Mouse (Mus musculus) fibroblast of lung, adult 2 months (primary cell): ENCODE data around the gene Tango2.
"Not testable (repeated sequence)": the region's sequence is repeated elsewhere in the genome, so short reads cannot be mapped to it uniquely, and the experiment has no call there.

Experiments
- DNase-seq: peaks from one replicate; pipeline ENCODE4 v3.0.0-alpha.2; 2011; ENCODE audit warnings: low read depth

The Tango2 gene

DNA sequence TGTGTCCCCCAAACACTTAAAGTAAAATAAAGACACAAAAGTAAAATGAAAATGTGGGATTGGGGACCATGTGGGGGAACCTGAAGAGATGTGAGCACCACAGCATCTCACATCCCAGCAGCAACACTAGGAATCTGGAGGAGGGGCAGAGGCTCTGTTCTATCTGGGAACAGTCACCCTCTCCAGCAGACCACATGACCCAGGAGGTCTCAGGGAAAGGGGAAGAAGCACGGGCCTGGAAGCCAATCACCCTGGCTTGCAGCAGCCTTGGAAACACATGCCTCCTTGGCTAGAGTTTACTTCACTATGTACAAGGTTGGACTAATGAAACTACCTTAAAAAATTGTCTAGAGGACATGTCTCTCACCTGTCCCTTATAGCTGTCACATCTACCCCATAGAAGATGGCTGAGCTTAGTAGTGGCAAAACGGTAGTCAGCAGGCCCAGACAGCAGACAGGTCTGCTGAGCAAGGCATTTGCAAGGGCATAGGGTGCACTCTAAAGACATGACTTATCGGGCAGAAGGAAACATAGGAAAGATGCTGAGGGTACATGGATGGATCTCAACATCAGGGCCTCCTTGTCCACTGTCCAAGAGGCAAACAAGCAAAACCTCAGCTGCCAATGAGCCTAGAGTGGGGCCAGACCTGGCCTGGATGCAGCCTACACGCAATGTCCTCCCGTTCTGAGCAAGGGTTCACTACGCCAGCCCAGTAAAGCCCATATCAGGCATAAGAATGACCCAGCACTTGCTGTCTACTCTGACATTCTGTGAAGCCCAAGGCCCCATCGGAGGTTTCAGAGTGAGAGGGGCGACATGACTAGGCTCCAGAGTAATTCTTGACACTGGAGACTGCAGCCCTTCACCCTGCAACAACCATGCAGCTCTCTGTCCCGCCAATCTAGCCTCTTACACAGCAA, 5.0 kb downstream of the Tango2 start:
- DNase-seq: no peak

DNA sequence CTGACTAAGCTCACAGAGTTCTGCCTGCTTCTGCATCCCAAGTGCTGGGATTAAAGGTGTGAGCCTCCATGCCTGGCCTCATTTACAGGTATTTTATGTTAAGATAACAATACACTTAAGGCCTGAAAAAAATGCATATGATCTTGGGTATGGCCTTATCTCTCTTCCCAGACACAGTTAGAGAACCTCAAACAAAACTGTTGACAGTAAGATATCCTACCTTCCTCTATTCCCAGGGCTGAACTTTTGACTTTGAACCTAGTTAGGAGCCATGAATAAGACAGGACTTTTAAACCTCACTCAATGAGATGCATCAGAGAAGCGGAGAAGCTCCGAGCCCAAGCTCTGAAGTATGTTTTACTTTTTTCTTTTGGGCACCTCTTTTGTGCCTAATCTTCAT, 5.8 kb downstream of the Tango2 start:
- no peak for DNase-seq

- no peak for DNase-seq
Observed at GRCm38 (mm10) chr16:18341605-18342004, 6.3 kb downstream of the Tango2 start.

- no peak for DNase-seq
Observed at GRCm38 (mm10) chr16:18339866-18340265, 8.0 kb downstream of the Tango2 start.

DNA sequence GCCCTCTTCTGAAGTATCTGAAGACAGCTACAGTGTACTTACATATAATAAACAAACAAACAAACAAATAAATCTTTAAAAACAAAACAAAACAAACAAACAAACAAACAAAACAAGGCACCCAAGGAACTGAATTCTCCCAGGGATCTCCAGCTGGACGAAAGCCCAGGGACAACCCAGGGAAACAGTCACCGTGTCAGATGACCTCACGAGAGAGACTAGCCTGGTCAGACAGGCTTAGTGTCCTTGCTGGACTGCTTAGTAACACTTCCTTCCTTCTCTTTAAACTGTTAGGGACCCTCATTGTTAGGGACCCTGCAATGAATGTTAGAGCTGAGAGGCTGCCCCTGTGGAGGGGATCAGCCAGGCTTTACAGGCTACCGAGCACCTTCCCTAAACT, 10.6 kb downstream of the Tango2 start:
- DNase-seq: no peak

DNA sequence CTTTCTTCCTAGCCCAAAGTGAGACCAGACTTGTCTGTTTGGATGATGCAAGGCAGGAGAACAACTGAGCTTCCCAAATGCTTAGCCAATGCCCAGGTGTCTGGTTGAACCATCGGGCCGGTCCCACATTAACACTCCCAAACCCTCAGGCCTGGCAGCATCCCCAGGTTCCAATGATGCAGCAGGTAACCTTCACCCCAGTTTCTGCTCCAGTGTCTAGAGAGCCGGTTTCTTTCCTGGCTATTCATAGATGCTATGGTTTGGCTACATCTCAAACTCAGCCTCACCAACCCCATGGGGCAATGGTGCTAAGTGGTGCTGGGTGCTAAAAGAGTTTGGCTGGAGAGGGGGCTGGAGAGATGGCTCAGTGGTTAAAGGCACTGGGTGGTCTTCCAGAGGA, 11.9 kb downstream of the Tango2 start:
- DNase-seq: no peak

GRCm38 (mm10) chr16:18333976-18334375, 13.9 kb downstream of the Tango2 start:
- no peak for DNase-seq

DNA sequence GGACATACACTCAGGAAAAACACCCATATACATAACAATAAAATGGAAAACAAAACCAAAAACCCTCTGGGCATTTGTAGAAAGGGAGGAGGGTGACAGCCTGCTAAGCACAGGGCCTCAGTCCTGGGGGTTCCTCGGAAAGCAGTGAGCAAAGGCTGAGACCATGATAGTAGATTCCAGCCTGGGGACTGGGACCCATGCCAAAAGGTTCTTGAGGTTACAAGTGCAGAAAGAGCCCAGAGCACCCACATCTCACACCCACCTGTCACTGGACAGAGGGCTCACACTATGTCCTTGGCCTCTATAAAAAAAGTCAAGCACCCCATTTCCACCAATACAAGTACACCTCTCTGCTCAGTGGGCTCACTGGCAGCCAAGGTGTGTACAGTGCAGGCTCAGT, 19.4 kb downstream of the Tango2 start:
- DNase-seq: no peak

DNA sequence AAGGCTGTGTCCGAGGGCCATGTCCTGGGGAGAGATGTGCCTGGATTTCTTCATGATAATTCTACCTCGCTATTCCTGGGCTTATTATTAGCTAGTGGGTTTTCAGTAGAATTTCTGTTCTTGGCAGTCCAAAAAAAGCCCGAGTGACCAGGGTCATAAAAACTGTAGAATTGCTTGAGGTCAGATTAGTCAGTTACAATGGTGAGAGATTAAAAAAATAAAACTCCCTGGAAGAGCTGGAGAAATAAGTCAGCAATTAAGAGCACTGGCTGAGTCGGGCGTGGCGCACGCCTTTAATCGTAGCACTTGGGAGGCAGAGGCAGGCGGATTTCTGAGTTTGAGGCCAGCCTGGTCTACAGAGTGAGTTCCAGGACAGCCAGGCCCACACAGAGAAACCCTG, 20.0 kb downstream of the Tango2 start:
- no peak for DNase-seq

DNA sequence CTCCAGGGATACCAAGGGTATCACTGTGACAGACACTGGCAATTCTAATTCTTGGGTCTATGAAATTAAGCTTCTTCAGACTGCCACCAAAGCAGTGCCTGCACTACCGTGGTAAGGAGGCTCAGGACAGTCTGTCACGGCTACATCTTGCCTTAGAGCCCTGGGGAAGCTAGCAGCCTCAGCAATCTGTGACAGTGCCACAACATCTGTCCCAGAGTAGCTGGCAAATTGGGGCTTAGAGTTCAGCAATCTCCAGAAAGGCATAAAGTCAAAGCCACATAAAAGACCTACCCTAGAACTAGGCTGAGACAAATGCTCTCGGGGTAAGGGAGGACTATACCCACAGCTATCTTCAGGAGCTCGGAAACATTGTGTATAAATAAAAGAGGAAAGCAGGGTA, 22.2 kb downstream of the Tango2 start:
- DNase-seq: no peak

DNA sequence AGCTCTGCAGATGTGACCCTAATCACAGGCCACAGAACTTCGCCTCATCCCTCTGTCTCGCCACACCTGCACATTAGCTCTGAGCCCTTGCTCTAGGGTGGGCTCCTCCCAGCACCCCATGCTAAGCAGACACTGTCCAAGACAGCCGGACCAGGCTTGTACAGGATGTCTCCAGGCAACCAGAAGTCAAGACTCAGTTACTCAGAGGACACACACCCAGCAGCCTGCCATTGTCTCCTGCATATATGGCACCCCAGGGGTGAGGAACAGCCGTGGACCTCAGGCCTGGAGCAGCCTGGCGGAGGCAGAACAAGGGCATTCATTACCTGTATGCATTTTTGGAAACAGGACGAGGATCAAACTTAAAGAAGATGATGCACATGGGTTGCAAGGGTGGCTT, 23.9 kb downstream of the Tango2 start:
- DNase-seq: no peak

- DNase-seq: peak; percentile 57
Observed at GRCm38 (mm10) chr16:18323460-18323859, 24.4 kb downstream of the Tango2 start.

DNA sequence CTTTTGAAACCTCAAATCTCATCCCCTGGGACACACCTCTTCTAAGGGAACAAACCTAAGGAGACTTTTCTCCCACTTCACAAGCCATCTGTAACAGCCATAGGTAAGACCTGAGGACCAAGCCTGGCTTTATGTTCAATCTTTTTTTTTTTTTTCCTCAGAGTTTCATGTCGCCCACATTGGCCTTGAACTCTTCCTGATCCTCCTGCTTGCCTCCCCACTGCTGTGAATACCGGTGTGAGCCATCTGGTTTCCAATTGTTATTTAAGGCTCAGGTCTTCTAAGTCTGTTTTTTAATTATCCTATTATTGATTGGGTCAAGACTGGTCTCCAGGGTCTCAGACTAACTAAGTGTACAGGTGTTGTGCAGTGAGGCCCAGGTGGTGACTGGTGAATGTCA, 26.5 kb downstream of the Tango2 start:
- no peak for DNase-seq

DNA sequence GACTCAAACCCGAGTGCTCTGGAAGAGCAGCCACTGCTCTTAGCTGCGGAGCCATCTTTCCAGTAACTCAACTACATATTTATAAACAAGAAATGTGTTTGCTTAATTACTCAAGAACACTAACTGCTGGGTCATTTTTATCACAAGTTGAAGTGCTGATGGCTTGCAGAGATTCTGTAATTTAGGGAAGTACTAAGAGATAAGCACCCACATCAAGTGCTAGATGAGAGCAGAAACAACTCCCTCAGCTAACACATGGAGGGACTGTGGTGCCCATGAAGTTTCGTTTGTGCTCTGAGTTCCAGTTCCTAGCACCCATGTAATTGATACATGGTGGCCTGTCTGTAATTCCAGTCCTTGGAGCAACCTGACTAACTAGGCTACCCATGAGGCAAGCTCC, 28.9 kb downstream of the Tango2 start:
- no peak for DNase-seq

DNA sequence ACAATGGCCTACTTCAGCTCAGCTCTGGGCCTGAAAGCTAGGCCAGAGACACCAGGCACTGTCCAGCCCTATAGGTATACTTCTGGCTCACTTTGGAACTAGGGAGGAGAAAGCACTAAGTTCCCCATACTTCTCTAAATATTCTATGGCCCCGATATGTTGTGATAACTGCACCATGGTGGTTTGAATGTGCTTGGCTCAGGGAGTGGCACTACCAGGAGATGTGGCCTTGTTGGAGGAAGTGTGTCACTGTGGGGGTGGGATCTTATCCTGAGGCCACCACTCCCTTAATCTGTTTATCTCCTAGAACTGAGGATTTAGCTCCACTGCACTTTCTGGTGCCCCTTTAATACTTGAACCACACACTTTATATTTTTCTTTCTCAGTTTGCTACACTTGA, 39.7 kb downstream of the Tango2 start:
- no peak for DNase-seq

- DNase-seq: not testable (repeated sequence)
Observed at GRCm38 (mm10) chr16:18289614-18290013, 58.3 kb downstream of the Tango2 start.

DNA sequence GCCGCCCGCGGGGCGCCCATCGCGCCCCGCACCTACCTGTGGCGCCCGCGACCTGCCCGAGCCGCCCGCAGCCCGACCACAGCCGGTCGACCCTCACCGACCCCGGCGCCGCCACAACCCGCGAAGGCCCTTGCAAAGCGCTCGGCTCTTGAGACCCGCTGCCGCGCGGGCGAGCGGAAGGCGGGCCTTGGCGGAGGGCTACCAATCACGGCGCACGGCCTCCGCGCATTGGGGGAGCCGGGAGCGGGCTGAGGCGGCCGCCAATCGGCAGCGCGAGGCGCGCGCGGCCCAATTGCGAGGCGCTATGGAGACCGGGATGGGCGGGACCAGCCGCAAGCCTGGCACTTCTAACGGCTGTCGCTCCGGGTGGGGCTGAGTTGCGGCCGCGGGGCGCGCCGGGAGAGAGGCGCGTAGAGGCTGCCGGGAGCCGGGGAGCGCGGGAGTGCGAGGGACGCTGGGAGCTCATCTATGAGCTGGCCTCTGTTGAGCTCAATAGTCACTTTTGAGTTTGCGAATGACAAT, 58.8 kb downstream of the Tango2 start, which contains the start of gene Dgcr8:
Gene Dgcr8 (minus strand): TSS at position 180 of the 522 bp plus-strand sequence.
- peak; percentile 93 for DNase-seq

DNA sequence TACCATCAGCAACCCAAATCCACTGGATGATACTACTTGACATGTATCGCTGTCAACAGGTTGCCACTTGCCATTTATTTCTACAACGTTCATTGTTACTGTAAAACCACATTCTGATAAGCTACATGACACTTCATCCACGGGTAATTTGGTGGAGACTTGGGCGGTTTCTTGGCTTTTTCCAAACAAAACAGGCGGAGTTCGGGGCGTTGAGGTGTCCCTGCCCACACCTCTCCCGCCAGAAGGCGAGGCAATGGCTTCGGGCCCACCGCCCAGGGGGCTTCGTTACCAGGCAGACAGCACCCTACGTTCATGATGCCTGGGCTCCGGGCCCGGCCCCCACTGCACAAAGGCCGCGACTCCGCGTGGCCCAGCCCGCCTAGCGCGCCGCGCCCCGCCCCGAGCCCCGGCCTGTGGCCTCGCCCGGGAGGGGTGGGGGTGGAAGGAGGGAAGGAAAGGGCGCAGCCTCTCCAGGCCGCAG, 59.3 kb downstream of the Tango2 start:
- no peak for DNase-seq

GRCm38 (mm10) chr16:18288166-18288565, 59.7 kb downstream of the Tango2 start:
- peak; percentile 2 for DNase-seq

DNA sequence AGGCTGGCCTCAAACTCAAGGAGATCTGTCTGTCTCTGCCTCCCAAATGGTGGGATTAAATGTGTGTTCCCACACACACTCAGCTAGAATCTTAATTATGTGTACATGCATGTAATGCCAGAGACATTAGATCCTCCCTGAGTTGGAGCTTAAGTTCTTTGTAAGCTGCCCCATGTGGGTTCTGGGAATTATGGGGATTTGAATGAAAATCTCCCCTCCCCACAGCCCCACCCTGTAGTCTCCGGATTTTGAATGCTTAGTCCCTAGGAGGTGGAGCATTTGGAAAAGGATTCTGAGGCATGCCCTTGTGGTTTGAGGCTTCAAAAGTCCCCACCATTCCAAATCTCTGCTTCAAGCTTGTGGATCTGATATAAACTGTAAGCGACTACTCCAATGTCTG, 72.7 kb downstream of the Tango2 start:
- DNase-seq: no peak

DNA sequence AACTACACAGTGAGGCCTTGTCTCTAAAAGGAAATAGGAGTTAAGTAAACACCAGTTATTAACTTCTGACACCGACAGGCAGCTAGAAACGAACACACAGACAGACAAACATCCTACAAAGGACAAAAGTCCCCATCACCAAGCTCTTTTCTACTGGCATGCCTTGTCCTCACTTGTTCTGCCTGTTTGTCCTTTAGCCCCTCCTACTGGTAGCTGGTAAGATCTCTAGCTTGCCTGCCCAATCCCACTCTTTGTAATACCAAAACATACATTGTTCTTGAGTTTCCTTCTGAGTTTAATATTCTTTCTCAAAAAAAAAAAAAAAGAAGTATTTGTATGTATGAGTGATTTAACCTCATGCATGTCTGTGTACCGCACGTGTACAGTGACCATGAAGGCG, 79.7 kb downstream of the Tango2 start:
- DNase-seq: no peak

DNA sequence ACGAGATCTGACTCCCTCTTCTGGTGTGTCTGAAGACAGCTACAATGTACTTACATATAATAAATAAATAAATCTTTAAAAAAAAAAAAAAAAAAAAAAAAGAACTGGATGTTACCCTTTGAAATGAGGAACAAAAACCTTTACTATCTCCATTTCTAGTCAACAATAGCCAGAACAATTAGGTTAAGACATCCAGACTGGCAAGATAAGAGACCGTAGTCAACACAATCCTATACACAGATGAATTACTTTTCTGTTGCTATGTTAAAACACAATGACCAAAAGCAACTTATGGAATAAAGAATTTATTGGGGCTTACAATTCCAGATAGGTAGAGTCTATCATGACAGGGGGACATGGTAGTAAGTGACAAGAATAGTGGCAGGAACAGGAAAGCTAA, 82.9 kb downstream of the Tango2 start:
- DNase-seq: no peak

GRCm38 (mm10) chr16:18258221-18258620, 89.7 kb downstream of the Tango2 start, which contains the start of gene Gm49776:
Gm49776 (minus strand) TSS chr16:18258321.
- DNase-seq: no peak
